ENCODE assay signal across 9 mouse cellular contexts in genomic region chr1:133421975-133422570, GRCm38 (mm10). TPM values are rescaled to one million over a fixed set of nuclear protein-coding genes. Genes with fewer than 3 reads are reported as not detected.
DNase-seq lines count a peak whose midpoint lies in the region; ATAC-seq lines count a peak whose summit lies in the region.
"Had no signal": no experiment of that assay in that cellular context is flagged by ENCODE, and none has a peak within 500 bp of the region (broad histone marks: within the 10 kb centered on the region; RNA-seq: fewer than 3 reads in every experiment).

No protein-coding gene starts in this region.

- peak overlapping the region; percentile 97; the same call in 1 of the 2 replicates for H3K27ac ChIP-seq in kidney, embryonic 14.5 days (ENCODE audit: low read depth, low read length)
- H3K27ac ChIP-seq in embryonic facial prominence, embryonic 12.5 days = no peak overlapping the region
- 0 out of 2 replicates have a peak overlapping the region, but pooled peaks have one; percentile 12 for H3K27ac ChIP-seq in hindbrain, embryonic 15.5 days (replicated peaks)
- H3K27ac ChIP-seq in midbrain, embryonic 13.5 days = peak overlapping the region; percentile 92; the same call in 1 of the 2 replicates

- peaks cover 48% of the 10 kb centered on the region for H3K4me1 ChIP-seq in kidney, embryonic 14.5 days (ENCODE audit: control insufficient read depth, insufficient read depth, low read length)
- peaks cover 30% of the 10 kb centered on the region for H3K4me1 ChIP-seq in embryonic facial prominence, embryonic 12.5 days
- H3K4me1 ChIP-seq in hindbrain, embryonic 15.5 days (replicated peaks) = peaks cover 34% of the 10 kb centered on the region
- peaks cover 56% of the 10 kb centered on the region for H3K4me1 ChIP-seq in midbrain, embryonic 13.5 days (replicated peaks)

- peak overlapping the region; percentile 88 for H3K4me3 ChIP-seq in kidney, embryonic 14.5 days (ENCODE audit: low read length)
- peak overlapping the region; percentile 75 for H3K4me3 ChIP-seq in embryonic facial prominence, embryonic 12.5 days
- H3K4me3 ChIP-seq in hindbrain, embryonic 15.5 days = peak overlapping the region; percentile 78
- H3K4me3 ChIP-seq in midbrain, embryonic 13.5 days (replicated peaks) = peak overlapping the region; percentile 87

- 26% methylated on average over 16 of the region's 16 CpGs for WGBS in kidney, embryonic 14.5 days
- WGBS in embryonic facial prominence, embryonic 12.5 days = 39% methylated on average over 16 of the region's 16 CpGs
- 28% methylated on average over 16 of the region's 16 CpGs for WGBS in hindbrain, embryonic 15.5 days
- WGBS in midbrain, embryonic 13.5 days = 25% methylated on average over 16 of the region's 16 CpGs

- H3K9ac ChIP-seq in kidney, embryonic 14.5 days (ENCODE audit: low read depth, low read length) = peak overlapping the region; percentile 78
- peak overlapping the region; percentile 60 for H3K9ac ChIP-seq in embryonic facial prominence, embryonic 12.5 days
- peak overlapping the region; percentile 77 for H3K9ac ChIP-seq in hindbrain, embryonic 15.5 days
- peak overlapping the region; percentile 92 for H3K9ac ChIP-seq in midbrain, embryonic 13.5 days (replicated peaks)

- no peaks in the 10 kb centered on the region for H3K9me3 ChIP-seq in kidney, embryonic 14.5 days (ENCODE audit: control insufficient read depth, low read length)
- H3K9me3 ChIP-seq in embryonic facial prominence, embryonic 12.5 days = no peaks in the 10 kb centered on the region
- H3K9me3 ChIP-seq in hindbrain, embryonic 15.5 days = no peaks in the 10 kb centered on the region
- H3K9me3 ChIP-seq in midbrain, embryonic 13.5 days = no peaks in the 10 kb centered on the region

- ATAC-seq in kidney, embryonic 14.5 days (ENCODE audit: low FRiP score, low TSS enrichment) = no peak
- ATAC-seq in embryonic facial prominence, embryonic 12.5 days (ENCODE audit: insufficient number of reproducible peaks, insufficient read depth, low FRiP score, low TSS enrichment) = no peak
- no peak for ATAC-seq in hindbrain, embryonic 15.5 days (ENCODE audit: low FRiP score, low read depth)
- ATAC-seq in midbrain, embryonic 13.5 days = no peak
- no peak for ATAC-seq in erythroid progenitor cell, adult 5-6 weeks (replicated peaks; ENCODE audit: low FRiP score, poor library complexity, severe bottlenecking)
- ATAC-seq: inflammation-experienced regulatory T-cells, adult 6 months had no signal

- DNase-seq in kidney, postnatal 25 days = no peak
- DNase-seq in right cerebral cortex, postnatal 36 days (ENCODE audit: low spot score in 2 of 2) = no peak
- no peak for DNase-seq in thymus, postnatal 14 days

- H3K36me3 ChIP-seq in kidney, embryonic 14.5 days (ENCODE audit: control insufficient read depth, insufficient read depth, low read length) = no peaks in the 10 kb centered on the region
- no peaks in the 10 kb centered on the region for H3K36me3 ChIP-seq in embryonic facial prominence, embryonic 12.5 days
- no peaks in the 10 kb centered on the region for H3K36me3 ChIP-seq in hindbrain, embryonic 15.5 days
- no peaks in the 10 kb centered on the region for H3K36me3 ChIP-seq in midbrain, embryonic 13.5 days

- H3K4me2 ChIP-seq in kidney, embryonic 14.5 days (replicated peaks; ENCODE audit: low read depth, low read length) = peak overlapping the region; percentile 91
- peak overlapping the region; percentile 99 for H3K4me2 ChIP-seq in embryonic facial prominence, embryonic 12.5 days (replicated peaks)
- peak overlapping the region; percentile 100 for H3K4me2 ChIP-seq in hindbrain, embryonic 15.5 days
- peak overlapping the region; percentile 99 for H3K4me2 ChIP-seq in midbrain, embryonic 13.5 days (replicated peaks)

- no peaks in the 10 kb centered on the region for H3K27me3 ChIP-seq in kidney, embryonic 14.5 days (ENCODE audit: control insufficient read depth, insufficient read depth, low read length)
- no peaks in the 10 kb centered on the region; the same call in 1 of the 2 replicates for H3K27me3 ChIP-seq in embryonic facial prominence, embryonic 12.5 days
- no peaks in the 10 kb centered on the region for H3K27me3 ChIP-seq in hindbrain, embryonic 15.5 days
- no peaks in the 10 kb centered on the region for H3K27me3 ChIP-seq in midbrain, embryonic 13.5 days

RNA-seq across cellular contexts. Expression of gene Sox13, which starts 2.1 kb away (rescaled TPM):
- polyA plus RNA-seq in kidney, embryonic 14.5 days (2014; fragmentation: Nextera tagmentation; extraction: Ambion mirVana) = 13.8 and 16.2 TPM in 2 replicates
- polyA plus RNA-seq in embryonic facial prominence, embryonic 12.5 days (2016; fragmentation: Nextera tagmentation; extraction: Ambion mirVana) = 9.4 and 9.7 TPM in 2 replicates
- 6.0 and 7.3 TPM in 2 replicates for polyA plus RNA-seq in hindbrain, embryonic 15.5 days (2015; fragmentation: Nextera tagmentation; extraction: Ambion mirVana)
- 12.5 and 13.9 TPM in 2 replicates for polyA plus RNA-seq in midbrain, embryonic 13.5 days (2015; fragmentation: Nextera tagmentation; extraction: Ambion mirVana)
- total RNA-seq in erythroid progenitor cell, adult 5-6 weeks (2015; ENCODE audit: low replicate concordance) = 1.4 and 3.4 TPM in 2 replicates
- not detected in 2 replicates for total RNA-seq in erythroid progenitor cell, adult 5-6 weeks (2017; ENCODE audit: low replicate concordance)
- polyA plus RNA-seq: inflammation-experienced regulatory T-cells, adult 6 months had no signal

RNA-seq across cellular contexts. Expression of gene Etnk2, which starts 58.7 kb away (rescaled TPM):
- polyA plus RNA-seq in kidney, embryonic 14.5 days (2014; fragmentation: Nextera tagmentation; extraction: Ambion mirVana) = 1.7 and 2.0 TPM in 2 replicates
- polyA plus RNA-seq in embryonic facial prominence, embryonic 12.5 days (2016; fragmentation: Nextera tagmentation; extraction: Ambion mirVana) = 3.0 and 3.4 TPM in 2 replicates
- 21.1 and 22.4 TPM in 2 replicates for polyA plus RNA-seq in hindbrain, embryonic 15.5 days (2015; fragmentation: Nextera tagmentation; extraction: Ambion mirVana)
- polyA plus RNA-seq in midbrain, embryonic 13.5 days (2015; fragmentation: Nextera tagmentation; extraction: Ambion mirVana) = 7.3 and 7.6 TPM in 2 replicates
- total RNA-seq in erythroid progenitor cell, adult 5-6 weeks (2015; ENCODE audit: low replicate concordance) = not detected in 2 replicates
- not detected in 2 replicates for total RNA-seq in erythroid progenitor cell, adult 5-6 weeks (2017; ENCODE audit: low replicate concordance)
- polyA plus RNA-seq: inflammation-experienced regulatory T-cells, adult 6 months had no signal
